Mouse (Mus musculus) hindbrain, embryonic 13.5 days (tissue): ENCODE data around the gene Cyp3a44. TPM values are rescaled to one million over a fixed set of nuclear protein-coding genes. Genes with fewer than 3 reads are reported as not detected.
"Not testable (repeated sequence)": the region's sequence is repeated elsewhere in the genome, so short reads cannot be mapped to it uniquely, and the experiment has no call there.

Source experiments
- ATAC-seq: fragments of 200-750 bp; cut with Nextera tagmentation; 2 replicates; pipeline ENCODE4 v1.8.0; 2017; ENCODE audit warnings: moderate TSS enrichment; ENCODE audit not compliant: low FRiP score
- H3K27ac ChIP-seq: fragments of 300-500 bp; sonication (generic); 2 replicates; pipeline ENCODE4 v1.5.1; 2015; ENCODE audit warnings: inconsistent platforms, mild to moderate bottlenecking, moderate library complexity
- H3K27me3 ChIP-seq: fragments of 300-500 bp; sonication (generic); 2 replicates; pipeline ENCODE4 v1.6.1; 2015; ENCODE audit warnings: mild to moderate bottlenecking, inconsistent platforms
- H3K36me3 ChIP-seq: fragments of 300-500 bp; sonication (generic); 2 replicates; pipeline ENCODE4 v1.6.1; 2015; ENCODE audit warnings: mild to moderate bottlenecking, inconsistent platforms
- H3K4me1 ChIP-seq: fragments of 300-500 bp; sonication (generic); replicated peaks from 2 replicates; pipeline ENCODE4 v1.6.1; 2015; ENCODE audit warnings: inconsistent platforms
- H3K4me2 ChIP-seq: fragments of 300-500 bp; sonication (generic); 2 replicates; pipeline ENCODE4 v1.6.1; 2015; ENCODE audit warnings: inconsistent platforms, mild to moderate bottlenecking, moderate library complexity
- H3K4me3 ChIP-seq: fragments of 300-500 bp; sonication (generic); 2 replicates; pipeline ENCODE4 v1.5.1; 2015; ENCODE audit warnings: mild to moderate bottlenecking, inconsistent platforms
- H3K9ac ChIP-seq: fragments of 300-500 bp; sonication (generic); 2 replicates; pipeline ENCODE4 v1.6.1; 2015; ENCODE audit warnings: mild to moderate bottlenecking, inconsistent platforms
- H3K9me3 ChIP-seq: fragments of 300-500 bp; sonication (generic); 2 replicates; pipeline ENCODE4 v1.6.1; 2016; ENCODE audit warnings: inconsistent platforms
- WGBS: fragments of 180-500 bp; shearing (Covaris S2); methylation state at CpG from one replicate; pipeline ENCODE4 v1.1.7; 2015; 5-methylcytosine and 5-hydroxymethylcytosine counted together
- polyA plus RNA-seq: library from polyadenylated mRNA; unstranded; fragments of >200 nt; fragmentation: Nextera tagmentation; extraction: Ambion mirVana; gene quantifications from 2 replicates; pipeline ENCODE4 v1.2.1, GENCODE M21; 2015

Cyp3a44 gene
- polyA plus RNA-seq = not detected in 2 replicates

- ATAC-seq = not testable (repeated sequence)
- 77% methylated on average over 2 of the region's 2 CpGs for WGBS
These were observed at the start of gene Cyp3a44 for GRCm38 (mm10) chr5:145805796-145806195. Gene Cyp3a44 (minus strand): TSS chr5:145805874.

GRCm38 (mm10) chr5:145800229-145800628, 5.4 kb downstream of the Cyp3a44 start:
- not testable (repeated sequence) for H3K4me2 ChIP-seq, ATAC-seq
- H3K9me3 ChIP-seq = peaks cover 46% of the 10 kb centered on the region

More at GRCm38 (mm10) chr5:145805796-145806195, at the start of gene Cyp3a44:
- H3K4me1 ChIP-seq, H3K9ac ChIP-seq, H3K4me3 ChIP-seq, H3K4me2 ChIP-seq, H3K27me3 ChIP-seq, H3K27ac ChIP-seq, H3K36me3 ChIP-seq: not testable (repeated sequence)
- H3K9me3 ChIP-seq = peaks cover 17% of the 10 kb centered on the region

GRCm38 (mm10) chr5:145793232-145793631, 12.4 kb downstream of the Cyp3a44 start:
- not testable (repeated sequence) for ATAC-seq

More at GRCm38 (mm10) chr5:145800229-145800628, 5.4 kb downstream of the Cyp3a44 start:
- H3K4me3 ChIP-seq, H3K36me3 ChIP-seq, H3K4me1 ChIP-seq, H3K27ac ChIP-seq, H3K27me3 ChIP-seq, H3K9ac ChIP-seq: not testable (repeated sequence)

GRCm38 (mm10) chr5:145737512-145737911, 68.2 kb downstream of the Cyp3a44 start:
- H3K4me2 ChIP-seq, H3K4me3 ChIP-seq, ATAC-seq, H3K9ac ChIP-seq, H3K27ac ChIP-seq, H3K4me1 ChIP-seq, H3K27me3 ChIP-seq, H3K36me3 ChIP-seq: not testable (repeated sequence)
- peaks cover 23% of the 10 kb centered on the region; the same call in 1 of the 2 replicates for H3K9me3 ChIP-seq
- WGBS = 84% methylated on average over 3 of the region's 3 CpGs

More at GRCm38 (mm10) chr5:145793232-145793631, 12.4 kb downstream of the Cyp3a44 start:
- not testable (repeated sequence) for H3K9ac ChIP-seq, H3K4me3 ChIP-seq, H3K4me1 ChIP-seq, H3K27me3 ChIP-seq, H3K4me2 ChIP-seq, H3K36me3 ChIP-seq, H3K27ac ChIP-seq
- H3K9me3 ChIP-seq = peaks cover 37% of the 10 kb centered on the region

Other genes starting within 250 kb of the Cyp3a44 start
- gene Cyp3a41b, start 221.1 kb downstream of the Cyp3a44 start, polyA plus RNA-seq = not detected in 2 replicates
- not detected in 2 replicates for gene Cyp3a41a, start 85.7 kb downstream of the Cyp3a44 start, polyA plus RNA-seq
- gene Cyp3a11, start 74.1 kb upstream of the Cyp3a44 start, polyA plus RNA-seq = not detected in 2 replicates
- not detected in 2 replicates for gene Cyp3a25, start 203.7 kb upstream of the Cyp3a44 start, polyA plus RNA-seq